Mouse (Mus musculus): ENCODE results near the gene Magohb.

DNA sequence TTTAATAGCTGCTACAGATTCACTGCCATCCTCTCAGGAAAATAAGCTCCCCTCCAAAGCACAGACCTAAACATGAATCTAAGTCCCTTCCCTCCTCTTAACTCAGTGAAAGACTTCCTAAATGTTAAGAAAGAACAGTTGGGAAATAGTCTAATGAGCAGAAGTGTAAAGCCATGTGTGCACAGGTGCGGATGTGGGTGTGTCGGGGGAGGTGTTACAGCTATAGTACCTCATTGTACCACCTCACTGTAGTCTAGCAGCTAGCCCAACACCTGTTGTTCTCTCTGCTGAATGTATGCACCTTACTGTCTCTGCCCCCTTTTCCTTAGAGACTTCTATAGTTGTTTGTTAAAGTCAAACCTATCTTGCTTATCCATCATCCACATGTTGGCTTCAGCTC, 34.0 kb upstream of the Magohb start:
- no peak for TF ChIP-seq POLR2A (IDR thresholded peaks at IDR 0.05; ENCODE audit: insufficient read length, low read depth)
- TF ChIP-seq POLR2AphosphoS2 (IDR thresholded peaks at IDR 0.05; ENCODE audit: insufficient read length, low read depth) = no peak
- TF ChIP-seq E2F4 (IDR thresholded peaks at IDR 0.05; ENCODE audit: insufficient read depth) = no peak
- TF ChIP-seq MYOD1 (IDR thresholded peaks at IDR 0.05; ENCODE audit: control insufficient read depth in 1 of 3, insufficient read length in 2 of 3, low read depth in 2 of 3) = no peak
- TF ChIP-seq USF1 (IDR thresholded peaks at IDR 0.05; ENCODE audit: low read depth) = no peak
- no peak for TF ChIP-seq MYOG (IDR thresholded peaks at IDR 0.05; ENCODE audit: control insufficient read depth in 1 of 3, insufficient read depth in 1 of 3, insufficient read length in 2 of 3, low read depth in 2 of 3)
- no peak for TF ChIP-seq CEBPB (IDR thresholded peaks at IDR 0.05; ENCODE audit: insufficient read depth, poor library complexity, severe bottlenecking)
- no peak for TF ChIP-seq MAX (IDR thresholded peaks at IDR 0.05; ENCODE audit: low read depth)
- no peak for TF ChIP-seq TCF12 (IDR thresholded peaks at IDR 0.05; ENCODE audit: insufficient read depth, poor library complexity, severe bottlenecking)
